Mouse (Mus musculus): ENCODE measurements around the gene Cdc42ep1.
"Not testable (repeated sequence)": the region's sequence is repeated elsewhere in the genome, so short reads cannot be mapped to it uniquely, and the experiment has no call there.

The Cdc42ep1 gene

GRCm38 (mm10) chr15:78830742-78831719, 11.4 kb upstream of the Cdc42ep1 start:
- DNase-seq: no peak

GRCm38 (mm10) chr15:78831720-78832657, 10.4 kb upstream of the Cdc42ep1 start:
- no peak for DNase-seq

GRCm38 (mm10) chr15:78832701-78833123, 9.7 kb upstream of the Cdc42ep1 start:
- DNase-seq: peak; percentile 42

- no peak for DNase-seq
Measured at GRCm38 (mm10) chr15:78833582-78833981, 8.8 kb upstream of the Cdc42ep1 start.

GRCm38 (mm10) chr15:78834233-78835005, 8.0 kb upstream of the Cdc42ep1 start:
- DNase-seq: no peak

- no peak for DNase-seq
Measured at GRCm38 (mm10) chr15:78835200-78836085, 7.0 kb upstream of the Cdc42ep1 start.

GRCm38 (mm10) chr15:78836086-78836621, 6.3 kb upstream of the Cdc42ep1 start:
- DNase-seq: no peak

- no peak for DNase-seq
Measured at GRCm38 (mm10) chr15:78839744-78840143, 2.7 kb upstream of the Cdc42ep1 start.

GRCm38 (mm10) chr15:78840241-78840640, 2.2 kb upstream of the Cdc42ep1 start:
- DNase-seq: no peak

- no peak for DNase-seq
Measured at GRCm38 (mm10) chr15:78840751-78841150, 1.7 kb upstream of the Cdc42ep1 start.

- no peak for DNase-seq
Measured at GRCm38 (mm10) chr15:78841161-78841790, 1.1 kb upstream of the Cdc42ep1 start.

GRCm38 (mm10) chr15:78843581-78844469, 1.4 kb downstream of the Cdc42ep1 start:
- DNase-seq: no peak

- no peak for DNase-seq
Measured at GRCm38 (mm10) chr15:78844791-78845190, 2.4 kb downstream of the Cdc42ep1 start.

- no peak for DNase-seq
Measured at GRCm38 (mm10) chr15:78845321-78845720, 2.9 kb downstream of the Cdc42ep1 start.

- no peak for DNase-seq
Measured at GRCm38 (mm10) chr15:78845867-78846266, 3.4 kb downstream of the Cdc42ep1 start.

- no peak for DNase-seq
Measured at GRCm38 (mm10) chr15:78846352-78846751, 3.9 kb downstream of the Cdc42ep1 start.

GRCm38 (mm10) chr15:78846805-78847204, 4.4 kb downstream of the Cdc42ep1 start:
- DNase-seq: not testable (repeated sequence)

- DNase-seq: peak; percentile 77
Measured at GRCm38 (mm10) chr15:78848467-78848866, 6.0 kb downstream of the Cdc42ep1 start.

- no peak for DNase-seq
Measured at GRCm38 (mm10) chr15:78849485-78849884, 7.1 kb downstream of the Cdc42ep1 start.

Data from cerebellum, adult 8-10 months (tissue).